Mouse (Mus musculus) limb, embryonic 15.5 days (tissue): Measurements from ENCODE around the gene Igflr1. TPM values are rescaled to one million over a fixed set of nuclear protein-coding genes. Genes with fewer than 3 reads are reported as not detected.
A peak's percentile ranks its signal among the peaks of the same experiment; 100 is the strongest.

Experiments used
- ATAC-seq: fragments of 200-750 bp; cut with Nextera tagmentation; 2 replicates; pipeline ENCODE4 v1.8.0; 2017; ENCODE audit warnings: low read depth, moderate TSS enrichment; ENCODE audit not compliant: insufficient number of reproducible peaks, low FRiP score, low TSS enrichment
- H3K27ac ChIP-seq: fragments of 300-500 bp; sonication (generic); 2 replicates; pipeline ENCODE4 v1.5.1; 2015; ENCODE audit warnings: moderate library complexity, mild to moderate bottlenecking, inconsistent platforms
- H3K27me3 ChIP-seq: fragments of 300-500 bp; sonication (generic); 2 replicates; pipeline ENCODE4 v1.6.1; 2015; ENCODE audit warnings: inconsistent platforms
- H3K36me3 ChIP-seq: fragments of 300-500 bp; sonication (generic); 2 replicates; pipeline ENCODE4 v1.6.1; 2015; ENCODE audit warnings: inconsistent platforms
- H3K4me1 ChIP-seq: fragments of 300-500 bp; sonication (generic); 2 replicates; pipeline ENCODE4 v1.6.1; 2015; ENCODE audit warnings: inconsistent platforms
- H3K4me2 ChIP-seq: fragments of 300-500 bp; sonication (generic); 2 replicates; pipeline ENCODE4 v1.6.1; 2015; ENCODE audit warnings: mild to moderate bottlenecking, inconsistent platforms
- H3K4me3 ChIP-seq: fragments of 300-500 bp; sonication (generic); 2 replicates; pipeline ENCODE4 v1.5.1; 2015; ENCODE audit warnings: mild to moderate bottlenecking, inconsistent platforms
- H3K9ac ChIP-seq: fragments of 300-500 bp; sonication (generic); 2 replicates; pipeline ENCODE4 v1.6.1; 2015; ENCODE audit warnings: inconsistent platforms
- H3K9me3 ChIP-seq: fragments of 300-500 bp; sonication (generic); 2 replicates; pipeline ENCODE4 v1.6.1; 2016; ENCODE audit warnings: inconsistent platforms
- WGBS: fragments of 180-500 bp; shearing (Covaris S2); methylation state at CpG from one replicate; pipeline ENCODE4 v1.1.7; 2015; 5-methylcytosine and 5-hydroxymethylcytosine counted together
- polyA plus RNA-seq: library from polyadenylated mRNA; unstranded; fragments of >200 nt; fragmentation: Nextera tagmentation; extraction: Ambion mirVana; gene quantifications from 2 replicates; pipeline ENCODE4 v1.2.1, GENCODE M21; 2015

Gene Igflr1
- polyA plus RNA-seq, 1 experiment from 2014 or later, result 3.5 TPM

DNA sequence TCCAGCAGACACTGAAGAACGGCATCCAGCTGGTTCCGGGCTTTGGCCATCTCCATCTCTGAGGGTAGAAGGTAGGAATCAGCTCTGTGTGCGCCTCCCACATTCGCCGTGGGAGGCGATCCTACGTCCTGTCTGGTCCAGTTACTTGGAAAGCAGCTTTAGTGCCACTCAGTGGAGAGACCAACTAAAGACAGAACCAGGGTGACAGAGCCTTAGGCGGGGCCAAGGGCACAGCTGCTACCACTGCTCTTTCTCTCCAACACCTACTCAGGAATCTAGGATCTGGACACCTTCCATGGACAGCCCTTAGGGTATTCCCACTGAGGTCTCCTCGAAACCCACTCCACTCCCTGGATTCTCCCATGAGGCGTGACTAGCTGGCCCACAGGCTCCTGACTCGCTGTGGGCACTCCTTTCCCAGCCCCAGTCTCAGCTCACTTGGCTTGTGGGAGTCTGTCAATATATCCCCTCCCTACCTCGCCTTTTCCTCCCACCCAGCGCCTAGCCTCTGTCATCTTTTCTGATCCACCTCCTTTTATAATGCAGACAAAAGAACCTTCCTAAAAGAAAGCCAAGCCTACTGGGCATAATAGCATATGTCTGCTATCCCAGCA is 7.2 kb upstream of the Igflr1 start:
- Histone ChIP-seq H3K4me2 (peak overlapping the region; percentile 91; the same call in 1 of the 2 replicates), H3K9ac (peak overlapping the region; percentile 63), H3K27me3 (no peaks in the 10 kb centered on the region), H3K36me3 (peaks cover 35% of the 10 kb centered on the region), H3K9me3 (no peaks in the 10 kb centered on the region), H3K27ac (no peak overlapping the region), H3K4me3 (peak overlapping the region; percentile 66), H3K4me1 (peaks cover 28% of the 10 kb centered on the region)
- WGBS, result 92% methylated on average over 13 of the region's 13 CpGs
- ATAC-seq, result no peak

GRCm38 (mm10) chr7:30558656-30559442 is 6.4 kb upstream of the Igflr1 start:
- Histone ChIP-seq H3K4me1 (peaks cover 21% of the 10 kb centered on the region), H3K36me3 (peaks cover 35% of the 10 kb centered on the region), H3K9me3 (no peaks in the 10 kb centered on the region), H3K4me2 (peak overlapping the region; percentile 91), H3K27me3 (no peaks in the 10 kb centered on the region), H3K27ac (peak overlapping the region; percentile 60), H3K9ac (peak overlapping the region; percentile 63), H3K4me3 (peak overlapping the region; percentile 66)
- 16% methylated on average over 12 of the region's 12 CpGs for WGBS
- no peak for ATAC-seq

- peak; percentile 85 for ATAC-seq
- H3K27ac ChIP-seq, result peak within 1 kb of the TSS; percentile 60
- H3K9ac ChIP-seq, result peak within 1 kb of the TSS; percentile 63
- H3K27me3 ChIP-seq, result no peaks in the 10 kb centered on the region
- peak within 1 kb of the TSS; percentile 66 for H3K4me3 ChIP-seq
- no peaks in the 10 kb centered on the region for H3K9me3 ChIP-seq
- under 1% methylated on average over 20 of the region's 20 CpGs for WGBS
- peak within 1 kb of the TSS; percentile 91 for H3K4me2 ChIP-seq
- peaks cover 30% of the 10 kb centered on the region for H3K36me3 ChIP-seq
- H3K4me1 ChIP-seq, result peaks cover 23% of the 10 kb centered on the region
These were observed 5.7 kb upstream of the Igflr1 start, which contains the start of gene Lin37 for GRCm38 (mm10) chr7:30559443-30559954. Gene Lin37, minus strand, starts transcription at chr7:30559838.

DNA sequence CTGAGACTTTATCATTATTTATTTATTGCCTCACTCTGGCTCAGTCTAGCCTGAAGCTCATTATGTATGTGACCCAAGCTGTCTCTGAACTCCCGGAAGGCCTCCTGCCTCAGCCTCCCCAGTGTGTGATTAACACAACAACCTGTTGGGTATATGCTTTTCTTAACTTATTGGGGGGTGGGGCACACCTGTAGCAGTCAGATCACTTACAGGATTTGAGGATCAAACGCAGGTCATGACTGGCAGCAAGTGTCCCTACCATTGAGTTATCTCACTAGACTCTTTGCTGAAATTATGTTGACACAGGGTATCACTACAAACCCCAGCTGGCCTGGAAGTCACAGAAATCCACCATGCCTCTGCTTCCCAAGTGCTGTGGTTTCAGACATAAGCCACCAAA is 4.9 kb upstream of the Igflr1 start:
- no peak for ATAC-seq
- peaks cover 23% of the 10 kb centered on the region for H3K4me1 ChIP-seq
- no peaks in the 10 kb centered on the region for H3K27me3 ChIP-seq
- H3K27ac ChIP-seq, result no peak overlapping the region
- H3K9ac ChIP-seq, result no peak overlapping the region
- H3K4me2 ChIP-seq, result peak overlapping the region; percentile 91; the same call in 1 of the 2 replicates
- peak overlapping the region; percentile 66; the same call in 1 of the 2 replicates for H3K4me3 ChIP-seq
- 65% methylated on average over 2 of the region's 2 CpGs for WGBS
- H3K9me3 ChIP-seq, result no peaks in the 10 kb centered on the region
- peaks cover 30% of the 10 kb centered on the region for H3K36me3 ChIP-seq

DNA sequence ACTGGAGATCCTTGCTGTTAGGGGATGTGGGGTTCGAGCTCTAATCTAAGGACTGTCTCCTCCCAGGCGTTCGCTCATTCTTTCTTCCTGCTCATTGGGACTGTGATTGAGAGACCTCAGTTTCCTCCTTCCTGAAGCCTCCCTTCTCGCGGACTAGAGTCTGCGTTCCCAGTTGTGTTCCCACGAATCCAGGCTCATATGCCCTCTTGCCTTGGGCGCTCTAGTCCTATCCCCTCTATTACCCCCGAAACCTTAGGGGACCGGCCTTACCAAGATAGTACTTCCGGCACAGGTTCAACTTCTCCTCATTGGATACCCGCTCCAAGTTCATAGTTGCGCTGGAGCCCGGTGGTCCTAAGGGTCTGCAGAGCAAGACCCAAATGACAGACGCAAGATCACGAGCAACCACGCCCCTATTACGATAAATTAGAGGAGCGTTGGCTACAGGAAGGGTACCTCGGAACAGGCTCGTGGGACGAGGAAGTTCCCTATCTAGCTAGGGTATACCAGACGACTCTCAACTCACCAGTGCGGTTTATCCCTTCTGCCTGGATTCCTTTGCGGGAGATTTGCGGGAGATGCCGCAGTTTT is 2.6 kb upstream of the Igflr1 start:
- H3K4me1 ChIP-seq, result peaks cover 22% of the 10 kb centered on the region
- no peak for ATAC-seq
- no peaks in the 10 kb centered on the region for H3K9me3 ChIP-seq
- H3K27ac ChIP-seq, result peak overlapping the region; percentile 86
- H3K4me3 ChIP-seq, result peak overlapping the region; percentile 68
- peak overlapping the region; percentile 54 for H3K9ac ChIP-seq
- peaks cover 30% of the 10 kb centered on the region for H3K36me3 ChIP-seq
- peak overlapping the region; percentile 62 for H3K4me2 ChIP-seq
- 1% methylated on average over 27 of the region's 27 CpGs for WGBS
- no peaks in the 10 kb centered on the region for H3K27me3 ChIP-seq

- peak; percentile 89 for ATAC-seq
- under 1% methylated on average over 44 of the region's 45 CpGs for WGBS
- Histone ChIP-seq H3K36me3 (peaks cover 34% of the 10 kb centered on the region), H3K27ac (peak within 1 kb of the TSS; percentile 97), H3K4me1 (peaks cover 15% of the 10 kb centered on the region), H3K4me2 (peak within 1 kb of the TSS; percentile 62), H3K27me3 (no peaks in the 10 kb centered on the region), H3K9me3 (no peaks in the 10 kb centered on the region), H3K4me3 (peak within 1 kb of the TSS; percentile 68), H3K9ac (peak within 1 kb of the TSS; percentile 71)
These were observed 1.9 kb upstream of the Igflr1 start, which contains the start of the genes U2af1l4, Gm49396 and Psenen for GRCm38 (mm10) chr7:30563117-30563905. Gene U2af1l4, plus strand, starts transcription at chr7:30563301. Gene Gm49396, plus strand, starts transcription at chr7:30563344. Gene Psenen, minus strand, starts transcription at chr7:30563627.

DNA sequence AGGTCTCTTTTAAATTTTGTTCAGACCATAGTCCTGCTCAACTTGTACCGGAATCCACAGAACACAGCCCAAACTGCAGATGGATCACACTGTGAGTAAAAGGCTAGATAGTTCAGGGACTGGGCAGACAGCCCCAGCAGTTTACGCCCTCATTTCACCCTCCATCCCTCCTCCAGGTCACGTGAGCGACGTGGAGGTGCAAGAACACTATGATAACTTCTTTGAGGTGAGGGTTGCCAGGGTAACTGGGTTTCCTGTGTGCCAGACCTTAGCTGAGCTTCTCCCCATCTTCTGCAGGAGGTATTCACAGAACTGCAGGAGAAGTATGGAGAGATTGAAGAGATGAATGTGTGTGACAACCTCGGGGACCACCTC is 1.3 kb upstream of the Igflr1 start:
- peak overlapping the region; percentile 97 for H3K27ac ChIP-seq
- WGBS, result 18% methylated on average over 6 of the region's 6 CpGs

GRCm38 (mm10) chr7:30566033-30566432 is 806 bp downstream of the Igflr1 start:
- ATAC-seq, result no peak
- Histone ChIP-seq H3K9ac (no peak overlapping the region), H3K27me3 (no peaks in the 10 kb centered on the region), H3K4me2 (no peak overlapping the region), H3K4me1 (peaks cover 7% of the 10 kb centered on the region), H3K27ac (no peak overlapping the region), H3K4me3 (no peak overlapping the region), H3K9me3 (no peaks in the 10 kb centered on the region), H3K36me3 (peaks cover 61% of the 10 kb centered on the region)
- 87% methylated on average over 9 of the region's 9 CpGs for WGBS

More for the DNA sequence above, 1.3 kb upstream of the Igflr1 start:
- Histone ChIP-seq H3K4me1 (peaks cover 10% of the 10 kb centered on the region), H3K9me3 (no peaks in the 10 kb centered on the region), H3K4me3 (peak overlapping the region; percentile 68), H3K36me3 (peaks cover 40% of the 10 kb centered on the region), H3K27me3 (no peaks in the 10 kb centered on the region), H3K4me2 (peak overlapping the region; percentile 61), H3K9ac (peak overlapping the region; percentile 71; the same call in 1 of the 2 replicates)
- no peak for ATAC-seq

DNA sequence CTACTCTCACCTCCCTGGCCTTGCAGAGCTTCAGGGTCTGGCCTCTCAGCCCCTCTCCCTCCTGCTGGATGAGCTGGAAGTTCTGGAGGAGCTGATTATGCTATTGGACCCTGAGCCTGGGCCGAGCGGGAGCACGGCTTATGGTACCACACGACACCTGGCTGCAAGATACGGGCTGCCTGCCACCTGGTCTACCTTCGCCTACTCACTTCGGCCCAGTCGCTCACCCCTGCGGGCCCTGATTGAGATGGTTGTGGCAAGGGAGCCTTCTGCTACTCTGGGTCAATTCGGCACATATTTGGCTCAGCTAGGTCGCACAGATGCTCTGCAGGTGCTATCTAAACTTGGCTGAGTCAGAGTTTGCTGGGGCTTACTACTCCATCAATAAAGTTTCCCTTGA is 2.3 kb downstream of the Igflr1 start:
- Histone ChIP-seq H3K4me3 (no peak overlapping the region), H3K9ac (no peak overlapping the region), H3K36me3 (peaks cover 74% of the 10 kb centered on the region), H3K4me1 (peaks cover 7% of the 10 kb centered on the region), H3K27me3 (no peaks in the 10 kb centered on the region), H3K4me2 (no peak overlapping the region), H3K9me3 (no peaks in the 10 kb centered on the region), H3K27ac (no peak overlapping the region)
- 88% methylated on average over 11 of the region's 11 CpGs for whole genome bisulfite sequencing
- ATAC-seq, result no peak

DNA sequence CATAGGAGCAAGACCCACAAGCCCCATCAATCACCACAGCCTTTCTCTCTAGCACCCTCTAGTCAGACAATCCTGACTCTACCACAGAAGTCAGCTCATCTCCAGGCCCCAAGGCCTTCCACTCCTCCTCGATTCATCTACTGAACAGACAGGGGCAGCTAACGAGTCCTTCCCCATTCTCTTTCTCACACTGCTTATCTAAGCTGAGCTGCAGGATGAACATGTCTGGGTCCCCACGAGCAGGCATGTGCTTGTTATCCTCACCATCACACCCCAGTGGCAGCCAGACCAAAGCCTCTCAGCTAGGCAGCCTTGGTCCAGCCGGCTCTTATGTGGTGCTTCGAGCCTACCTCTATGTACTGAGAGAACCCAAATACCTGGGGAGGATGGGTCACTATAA is 7.2 kb downstream of the Igflr1 start:
- Histone ChIP-seq H3K9ac (no peak overlapping the region), H3K27ac (no peak overlapping the region), H3K27me3 (no peaks in the 10 kb centered on the region), H3K36me3 (peaks cover 95% of the 10 kb centered on the region), H3K9me3 (no peaks in the 10 kb centered on the region), H3K4me3 (no peak overlapping the region), H3K4me1 (no peaks in the 10 kb centered on the region), H3K4me2 (no peak overlapping the region)
- no peak for ATAC-seq
- 86% methylated on average over 5 of the region's 5 CpGs for WGBS

- 69% methylated on average over 2 of the region's 2 CpGs for WGBS
- no peak overlapping the region for H3K4me3 ChIP-seq
- no peak overlapping the region for H3K9ac ChIP-seq
- peaks cover 98% of the 10 kb centered on the region for H3K36me3 ChIP-seq
- ATAC-seq, result no peak
- H3K9me3 ChIP-seq, result no peaks in the 10 kb centered on the region
- no peak overlapping the region for H3K27ac ChIP-seq
- H3K4me1 ChIP-seq, result no peaks in the 10 kb centered on the region
- H3K4me2 ChIP-seq, result no peak overlapping the region
- no peaks in the 10 kb centered on the region for H3K27me3 ChIP-seq
These were observed 7.7 kb downstream of the Igflr1 start for GRCm38 (mm10) chr7:30572969-30573368.
